Mouse (Mus musculus): ENCODE data around the gene 5730409E04Rik. TPM values are rescaled to one million over a fixed set of nuclear protein-coding genes. Genes with fewer than 3 reads are reported as not detected.

The 5730409E04Rik gene
- polyA plus RNA-seq, 1 experiment, result not detected

- TF ChIP-seq GATA1 (IDR thresholded peaks at IDR 0.05; ENCODE audit: low read length), result no peak
These were observed 10.2 kb downstream of the 5730409E04Rik start for GRCm38 (mm10) chr4:126619691-126620330.

- TF ChIP-seq GATA1 (IDR thresholded peaks at IDR 0.05; ENCODE audit: low read length), result no peak
These were observed 10.8 kb downstream of the 5730409E04Rik start for GRCm38 (mm10) chr4:126620349-126620874.

- no peak for TF ChIP-seq GATA1 (IDR thresholded peaks at IDR 0.05; ENCODE audit: low read length)
These were observed 17.5 kb downstream of the 5730409E04Rik start for GRCm38 (mm10) chr4:126627021-126627681.

GRCm38 (mm10) chr4:126631922-126632321, 22.3 kb downstream of the 5730409E04Rik start:
- no peak for TF ChIP-seq GATA1 (IDR thresholded peaks at IDR 0.05; ENCODE audit: low read length)

- no peak for TF ChIP-seq GATA1 (IDR thresholded peaks at IDR 0.05; ENCODE audit: low read length)
These were observed 23.1 kb downstream of the 5730409E04Rik start for GRCm38 (mm10) chr4:126632668-126633067.

GRCm38 (mm10) chr4:126636330-126636729, 26.7 kb downstream of the 5730409E04Rik start:
- no peak for TF ChIP-seq GATA1 (IDR thresholded peaks at IDR 0.05; ENCODE audit: low read length)

- TF ChIP-seq GATA1 (IDR thresholded peaks at IDR 0.05; ENCODE audit: low read length), result no peak
These were observed 27.8 kb downstream of the 5730409E04Rik start for GRCm38 (mm10) chr4:126637446-126637845.

- no peak for TF ChIP-seq GATA1 (IDR thresholded peaks at IDR 0.05; ENCODE audit: low read length)
These were observed 29.7 kb downstream of the 5730409E04Rik start for GRCm38 (mm10) chr4:126639339-126639738.

GRCm38 (mm10) chr4:126641901-126642300, 32.3 kb downstream of the 5730409E04Rik start:
- TF ChIP-seq GATA1 (IDR thresholded peaks at IDR 0.05; ENCODE audit: low read length), result no peak

- no peak for TF ChIP-seq GATA1 (IDR thresholded peaks at IDR 0.05; ENCODE audit: low read length)
These were observed 34.2 kb downstream of the 5730409E04Rik start for GRCm38 (mm10) chr4:126643815-126644214.

GRCm38 (mm10) chr4:126644333-126644963, 34.8 kb downstream of the 5730409E04Rik start:
- TF ChIP-seq GATA1 (IDR thresholded peaks at IDR 0.05; ENCODE audit: low read length), result no peak

- TF ChIP-seq GATA1 (IDR thresholded peaks at IDR 0.05; ENCODE audit: low read length), result no peak
These were observed 38.6 kb downstream of the 5730409E04Rik start for GRCm38 (mm10) chr4:126647996-126648910.

GRCm38 (mm10) chr4:126653148-126653547, 43.5 kb downstream of the 5730409E04Rik start:
- TF ChIP-seq GATA1 (IDR thresholded peaks at IDR 0.05; ENCODE audit: low read length), result no peak

- no peak for TF ChIP-seq GATA1 (IDR thresholded peaks at IDR 0.05; ENCODE audit: low read length)
These were observed 45.7 kb downstream of the 5730409E04Rik start for GRCm38 (mm10) chr4:126655356-126655755.

GRCm38 (mm10) chr4:126661249-126661648, 51.6 kb downstream of the 5730409E04Rik start:
- TF ChIP-seq GATA1 (IDR thresholded peaks at IDR 0.05; ENCODE audit: low read length), result no peak

Other genes with a start within 250 kb of the 5730409E04Rik start
- 5.6 and 8.1 TPM in 2 replicates for gene Ago3, start 180.3 kb upstream of the 5730409E04Rik start, polyA plus RNA-seq (2012)
- 6.1 and 8.3 TPM in 2 replicates for gene Ago1, start 141.2 kb upstream of the 5730409E04Rik start, polyA plus RNA-seq (2012)
- gene Ago4, start 76.3 kb upstream of the 5730409E04Rik start, polyA plus RNA-seq (2012), result not detected in 2 replicates
- gene Clspn, start 52.9 kb upstream of the 5730409E04Rik start, polyA plus RNA-seq (2012), result 5.7 and 9.8 TPM in 2 replicates
- gene Psmb2, start 67.8 kb downstream of the 5730409E04Rik start, polyA plus RNA-seq (2012), result 124 and 160 TPM in 2 replicates
- 0.04 TPM in 1 of 2 replicates, not detected in the other for gene Tfap2e, start 126.4 kb downstream of the 5730409E04Rik start, polyA plus RNA-seq (2012)
- 106 and 108 TPM in 2 replicates for gene Ncdn, start 143.6 kb downstream of the 5730409E04Rik start, polyA plus RNA-seq (2012)
- gene AU040320, start 143.7 kb downstream of the 5730409E04Rik start, polyA plus RNA-seq (2012), result 20.9 and 27.8 TPM in 2 replicates

Measured in G1E-ER4 (cell line).